Mouse (Mus musculus): Measurements from ENCODE around the gene Bcr. TPM values are rescaled to one million over a fixed set of nuclear protein-coding genes. Genes with fewer than 3 reads are reported as not detected.

Gene Bcr
- polyA plus RNA-seq, 2 experiments from 2014 or later: 4.4 to 7.0 TPM

DNA sequence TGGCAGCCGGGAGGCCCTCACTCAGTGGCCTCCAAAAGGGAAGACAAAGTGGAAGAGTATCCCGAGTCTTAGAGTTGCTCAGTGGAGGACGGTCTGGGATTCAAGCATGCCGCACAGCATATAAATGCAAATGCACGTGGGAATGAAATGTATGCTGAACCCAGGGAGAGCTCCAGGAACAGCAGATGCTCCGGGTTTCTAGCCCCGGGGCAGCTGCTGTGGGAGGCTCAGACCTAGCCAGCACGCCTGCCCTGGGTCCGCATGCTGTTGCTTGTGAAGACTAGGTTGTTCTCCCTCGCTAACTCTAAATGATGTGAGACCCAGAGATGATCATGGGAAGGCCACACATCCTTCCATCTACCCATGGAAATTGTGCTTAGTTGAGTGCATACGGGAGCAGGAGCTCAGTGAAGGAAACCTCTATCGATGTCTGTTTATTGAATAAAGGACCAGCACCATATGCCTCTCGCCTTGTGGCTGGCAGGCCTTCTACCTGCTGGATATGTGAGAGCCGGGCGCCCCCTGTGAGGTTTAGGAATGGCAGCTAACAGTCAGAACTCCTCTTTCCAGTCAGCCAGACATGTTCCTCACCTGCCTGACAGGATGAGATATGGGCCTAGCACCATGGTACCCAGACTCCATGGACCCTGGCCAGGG lies 74.6 kb downstream of the Bcr start:
- ATAC-seq: no peak

DNA sequence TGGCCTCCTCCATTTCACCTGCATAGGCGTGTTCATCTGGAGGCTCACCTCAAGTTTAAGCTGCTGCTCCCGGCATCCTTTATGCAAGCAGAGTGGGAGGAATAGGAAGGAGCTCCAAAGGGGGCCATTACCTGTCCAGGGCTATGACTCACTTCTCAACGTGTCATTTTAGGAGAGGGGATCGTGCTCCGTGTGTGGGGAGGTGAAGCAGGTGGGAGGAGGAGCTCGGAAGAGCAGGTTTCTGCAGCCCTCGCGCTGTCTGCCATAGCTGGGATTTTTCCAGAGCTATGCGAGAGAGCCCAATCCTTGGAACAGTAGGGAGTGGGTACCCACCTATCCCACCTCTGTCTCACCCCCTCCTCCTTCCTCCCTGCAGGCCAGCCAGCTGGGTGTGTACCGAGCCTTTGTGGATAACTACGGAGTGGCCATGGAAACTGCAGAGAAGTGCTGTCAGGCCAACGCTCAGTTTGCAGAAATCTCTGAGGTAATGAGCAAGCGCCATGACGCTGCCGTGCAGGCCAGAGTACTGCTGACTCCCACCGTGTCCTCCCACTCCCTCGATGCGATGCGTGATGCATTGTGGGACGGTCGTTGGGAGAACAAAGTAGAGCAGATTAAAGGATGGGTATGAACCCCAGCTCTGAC lies 75.2 kb downstream of the Bcr start:
- no peak for ATAC-seq

DNA sequence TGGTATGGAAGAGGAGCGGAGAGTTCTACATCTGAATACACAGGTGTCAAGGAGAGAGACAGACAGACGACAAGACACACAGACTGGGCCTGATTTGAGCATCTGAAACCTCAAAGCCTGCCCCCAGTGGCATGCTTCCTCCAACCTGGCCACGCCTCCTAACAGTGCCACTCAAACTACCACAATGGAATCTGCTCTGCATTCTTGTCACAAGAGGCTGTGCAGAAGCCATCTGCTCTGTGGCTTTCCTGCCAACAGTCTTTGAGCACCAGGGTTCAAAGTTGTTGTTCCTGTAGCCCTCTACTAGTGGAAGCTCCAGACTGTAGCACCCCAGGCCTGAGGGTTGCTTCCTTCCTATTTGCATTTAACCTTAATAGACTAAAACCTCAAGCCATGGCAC lies 76.8 kb downstream of the Bcr start:
- ATAC-seq: peak; percentile 71

DNA sequence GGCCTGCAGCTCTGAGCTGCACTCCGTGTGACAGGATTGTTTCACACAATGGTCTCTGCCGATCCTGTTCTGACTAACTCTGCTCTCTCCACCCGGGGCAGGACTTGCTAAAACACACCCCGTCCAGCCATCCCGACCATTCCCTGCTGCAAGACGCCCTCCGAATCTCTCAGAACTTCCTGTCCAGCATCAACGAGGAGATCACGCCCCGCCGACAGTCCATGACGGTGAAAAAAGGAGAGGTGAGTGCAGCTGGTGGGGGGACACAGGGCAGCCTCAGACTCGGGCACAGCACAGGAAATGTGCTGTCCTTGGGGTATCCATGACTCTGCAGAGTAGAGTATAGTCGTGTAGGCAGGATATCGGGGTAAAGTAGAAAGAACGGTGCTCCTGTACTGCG lies 84.8 kb downstream of the Bcr start:
- ATAC-seq: no peak

DNA sequence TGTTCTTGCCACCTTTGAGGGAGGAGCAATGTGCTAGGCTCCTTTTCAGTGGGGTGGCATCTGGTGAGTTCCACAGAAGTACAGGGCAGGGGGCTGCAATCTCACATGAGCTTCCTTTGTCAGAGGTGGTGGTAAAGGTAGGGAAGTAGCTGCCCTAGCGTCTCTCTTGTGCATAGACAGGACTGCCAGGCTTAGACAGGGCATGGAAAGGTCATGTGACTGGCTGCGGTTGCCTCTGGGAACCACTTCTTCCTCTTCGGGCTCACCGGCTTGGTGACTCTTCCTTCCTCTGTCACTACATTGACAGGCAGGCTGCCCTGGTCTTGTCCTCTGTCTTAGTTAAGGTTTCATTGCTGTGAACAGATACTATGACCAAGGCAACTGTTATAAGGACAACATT lies 85.6 kb downstream of the Bcr start:
- peak; percentile 99 for ATAC-seq

DNA sequence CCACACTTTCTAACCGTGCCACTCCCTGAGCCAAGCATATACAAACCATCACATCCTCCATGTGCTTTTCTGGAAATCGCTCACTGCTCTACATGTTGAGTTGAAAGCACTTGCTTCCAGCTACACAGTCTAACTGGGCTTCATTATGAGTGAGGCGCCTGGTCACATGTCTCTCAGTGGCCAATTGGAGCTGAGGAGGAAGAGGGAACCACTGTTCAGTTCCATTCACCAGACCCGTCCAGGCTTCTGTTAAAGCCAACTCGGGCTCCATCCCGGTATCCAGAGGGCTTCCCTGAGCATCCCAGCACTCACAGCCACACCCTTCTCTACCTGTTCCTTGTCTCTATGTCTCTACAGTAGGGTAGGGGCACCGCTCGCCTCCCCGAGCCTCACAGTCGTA lies 86.2 kb downstream of the Bcr start:
- ATAC-seq: no peak

DNA sequence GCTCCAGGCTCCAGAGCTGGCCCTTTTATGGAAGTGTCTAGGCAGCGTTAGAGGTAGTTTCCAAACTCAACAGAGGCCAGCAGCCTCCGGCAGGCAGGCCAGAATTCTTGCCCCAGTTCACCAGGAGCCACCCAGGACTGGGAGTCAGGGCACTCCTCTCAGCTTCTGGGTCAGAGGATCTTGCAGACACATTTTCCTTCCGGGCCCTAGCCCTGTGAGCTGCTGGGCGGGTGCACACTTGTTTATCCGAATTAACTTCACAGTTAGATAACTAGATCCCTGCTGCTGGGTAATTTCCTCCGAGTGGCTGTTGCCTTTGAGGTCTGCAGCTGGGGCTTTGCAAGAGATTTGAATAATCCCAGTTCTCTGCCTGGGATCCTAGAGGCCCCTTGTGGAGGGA lies 87.9 kb downstream of the Bcr start:
- no peak for ATAC-seq

DNA sequence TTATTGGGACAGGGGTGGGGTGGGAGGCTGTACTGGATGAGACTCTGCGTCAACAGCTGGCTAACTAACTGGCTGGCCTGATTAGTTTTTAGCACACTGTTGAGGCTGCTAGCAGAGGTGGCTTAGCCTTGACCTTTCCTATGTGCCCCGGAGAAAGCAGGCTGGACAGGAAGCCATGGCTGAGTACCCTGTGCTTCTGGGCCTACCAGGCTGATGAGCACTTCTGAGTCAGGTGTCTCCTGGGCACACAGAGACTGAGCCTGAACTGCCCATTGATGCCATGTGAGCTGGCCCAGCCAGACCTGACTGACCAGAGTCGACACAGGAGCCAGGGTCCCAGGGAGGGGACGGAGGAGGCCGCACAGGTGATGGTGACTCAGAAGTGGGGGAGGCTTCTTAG lies 90.0 kb downstream of the Bcr start:
- no peak for ATAC-seq

DNA sequence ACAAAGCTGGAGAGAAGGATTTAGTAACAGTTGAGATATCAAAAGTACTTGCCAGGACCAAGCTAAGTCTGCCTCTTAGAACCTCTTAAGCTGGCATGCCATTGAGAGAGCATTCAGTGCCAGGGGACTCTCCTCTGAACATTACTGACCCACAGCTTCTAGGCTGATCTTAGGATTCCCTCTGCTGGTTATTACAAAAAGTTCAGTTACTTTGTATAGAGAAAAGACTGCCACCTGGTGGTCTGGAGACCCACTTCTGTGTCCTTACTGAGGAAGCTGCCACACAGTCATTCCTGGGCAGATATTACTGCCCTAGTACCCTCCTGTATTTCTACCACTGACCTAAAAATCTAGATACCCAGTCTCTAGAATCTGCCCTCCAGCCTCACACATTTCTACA lies 90.9 kb downstream of the Bcr start:
- peak; percentile 90 for ATAC-seq

DNA sequence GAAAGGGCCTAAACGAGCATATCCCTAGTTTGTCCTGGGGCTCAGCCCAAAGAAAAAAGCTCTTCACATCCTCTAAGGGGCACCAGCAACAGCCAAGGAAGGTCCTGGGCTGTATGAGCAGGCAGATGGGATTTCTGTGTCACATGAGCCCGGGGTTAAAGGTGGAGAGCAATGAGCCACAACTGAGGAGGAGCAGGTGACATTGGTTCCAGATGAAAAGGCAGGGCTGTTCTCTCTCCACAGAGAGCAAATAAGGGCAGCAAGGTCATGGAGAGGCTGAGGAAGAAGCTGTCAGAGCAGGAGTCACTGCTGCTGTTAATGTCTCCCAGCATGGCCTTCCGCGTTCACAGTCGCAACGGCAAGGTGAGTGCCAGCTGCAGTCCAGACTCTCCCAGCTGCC lies 96.4 kb downstream of the Bcr start:
- no peak for ATAC-seq

DNA sequence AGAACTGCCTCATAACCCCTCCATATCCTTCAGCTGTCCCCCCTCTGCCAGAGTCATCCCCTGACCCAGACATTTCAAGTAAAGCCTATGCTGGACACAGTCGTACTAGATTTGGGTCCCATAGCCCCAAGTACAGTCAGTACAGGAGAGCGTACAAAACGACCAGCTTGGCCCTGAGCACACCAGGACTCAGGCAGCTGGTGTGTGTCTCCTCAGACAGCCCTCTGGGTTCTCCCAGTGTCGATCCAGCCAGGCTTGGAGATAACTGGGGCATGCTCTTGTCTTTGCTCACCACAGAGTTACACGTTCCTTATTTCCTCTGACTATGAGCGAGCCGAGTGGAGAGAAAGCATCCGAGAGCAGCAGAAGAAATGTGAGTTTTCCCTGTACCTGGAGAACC lies 97.3 kb downstream of the Bcr start:
- no peak for ATAC-seq

DNA sequence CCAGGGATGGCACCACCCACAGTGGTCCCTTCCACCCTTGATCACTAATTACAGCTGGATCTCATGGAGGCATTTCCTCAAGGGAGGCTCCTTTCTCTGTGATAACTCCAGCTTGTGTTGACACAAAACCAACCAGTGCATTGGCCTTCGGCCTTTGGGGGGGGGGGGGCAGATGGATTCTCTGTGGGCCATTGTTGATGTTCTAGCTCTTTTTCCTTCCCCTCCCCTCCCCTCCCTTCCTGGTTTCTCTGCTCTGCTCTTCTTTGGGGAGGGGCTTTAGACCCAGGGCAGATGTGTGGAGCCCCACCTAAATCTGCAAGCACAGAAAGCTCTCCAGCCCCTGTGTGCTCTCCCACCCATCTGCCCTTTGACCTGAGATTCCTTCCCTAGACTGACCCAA lies 98.0 kb downstream of the Bcr start:
- no peak for ATAC-seq

DNA sequence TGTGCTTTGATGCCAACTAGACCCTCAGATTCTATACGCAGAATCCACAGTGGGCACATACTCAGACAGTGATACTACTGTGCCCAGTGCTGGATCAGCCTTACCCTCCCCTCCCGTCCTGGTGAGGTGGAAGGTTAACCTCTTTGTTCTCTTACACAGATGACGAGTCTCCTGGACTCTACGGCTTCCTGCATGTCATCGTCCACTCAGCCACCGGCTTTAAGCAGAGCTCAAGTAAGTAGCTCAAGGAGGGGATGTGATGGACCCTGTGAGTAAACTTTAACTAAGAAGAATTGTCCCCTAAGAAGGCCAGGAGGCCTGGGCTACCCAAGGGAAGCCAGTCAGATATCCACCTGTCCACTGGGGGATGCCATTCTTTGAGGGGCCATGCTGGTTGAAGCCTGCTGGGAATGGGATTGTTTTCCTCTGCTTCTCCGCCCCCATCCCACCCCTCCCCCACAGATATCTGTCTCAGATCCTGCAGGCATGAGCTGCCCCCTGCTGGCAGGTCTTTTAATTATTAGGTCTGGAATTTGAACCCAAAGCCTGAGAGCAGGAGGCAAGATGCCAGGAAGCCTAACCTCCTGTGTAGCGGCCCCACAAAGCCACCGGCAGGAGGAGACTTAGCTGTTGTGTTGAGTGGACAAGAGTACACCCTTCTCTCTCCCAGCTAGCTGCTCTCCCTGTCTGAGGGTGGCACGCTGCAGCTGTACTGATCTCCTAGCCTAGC lies 99.9 kb downstream of the Bcr start:
- no peak for ATAC-seq

DNA sequence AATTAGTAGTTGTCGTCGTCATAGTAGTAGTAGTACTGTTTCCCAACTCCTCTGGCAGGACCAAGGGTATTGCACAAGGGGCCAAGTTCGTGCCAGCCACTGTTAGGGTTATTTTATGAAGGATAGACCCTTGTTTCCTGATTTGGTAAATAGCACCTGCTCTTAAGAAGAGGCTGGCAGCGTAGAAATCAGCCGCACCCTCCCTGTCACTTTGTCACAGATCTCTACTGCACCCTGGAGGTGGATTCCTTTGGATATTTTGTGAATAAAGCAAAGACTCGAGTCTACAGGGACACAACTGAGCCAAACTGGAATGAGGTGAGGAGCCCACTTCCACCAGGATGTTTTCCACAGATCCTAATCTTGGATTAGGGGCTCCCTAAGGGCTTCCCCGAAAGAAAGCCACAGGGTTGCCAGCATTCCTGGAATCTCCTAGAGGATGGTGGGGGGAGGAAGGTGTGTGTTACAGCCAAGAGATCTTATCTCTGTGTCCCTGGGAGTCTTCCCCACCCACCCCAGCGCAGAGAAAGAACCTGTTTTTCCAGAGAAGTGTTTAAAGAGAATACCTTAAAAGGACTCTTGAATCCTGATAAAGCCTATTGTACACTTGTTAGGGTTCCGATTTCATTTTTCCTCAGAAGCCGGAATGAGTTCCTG lies 105.6 kb downstream of the Bcr start:
- ATAC-seq: no peak

DNA sequence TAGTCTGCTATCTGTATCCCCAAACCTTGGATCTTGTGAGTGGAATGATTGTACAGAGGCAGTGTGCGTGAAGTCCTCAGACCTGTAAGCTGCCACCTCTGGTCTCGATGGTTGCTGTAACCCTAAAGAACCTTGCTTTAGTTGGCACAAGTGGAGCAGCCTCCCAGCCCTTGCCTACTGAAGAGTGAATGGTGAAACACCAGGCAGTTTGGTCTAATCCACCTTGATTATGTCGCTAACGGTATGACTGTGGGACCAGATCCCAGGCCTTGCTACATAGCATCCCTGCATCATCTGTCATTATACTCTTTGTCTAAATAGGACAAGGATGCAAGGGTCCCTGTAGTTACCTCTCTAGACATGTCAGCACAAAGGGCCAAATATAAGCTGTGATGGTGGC lies 106.2 kb downstream of the Bcr start:
- ATAC-seq: no peak

DNA sequence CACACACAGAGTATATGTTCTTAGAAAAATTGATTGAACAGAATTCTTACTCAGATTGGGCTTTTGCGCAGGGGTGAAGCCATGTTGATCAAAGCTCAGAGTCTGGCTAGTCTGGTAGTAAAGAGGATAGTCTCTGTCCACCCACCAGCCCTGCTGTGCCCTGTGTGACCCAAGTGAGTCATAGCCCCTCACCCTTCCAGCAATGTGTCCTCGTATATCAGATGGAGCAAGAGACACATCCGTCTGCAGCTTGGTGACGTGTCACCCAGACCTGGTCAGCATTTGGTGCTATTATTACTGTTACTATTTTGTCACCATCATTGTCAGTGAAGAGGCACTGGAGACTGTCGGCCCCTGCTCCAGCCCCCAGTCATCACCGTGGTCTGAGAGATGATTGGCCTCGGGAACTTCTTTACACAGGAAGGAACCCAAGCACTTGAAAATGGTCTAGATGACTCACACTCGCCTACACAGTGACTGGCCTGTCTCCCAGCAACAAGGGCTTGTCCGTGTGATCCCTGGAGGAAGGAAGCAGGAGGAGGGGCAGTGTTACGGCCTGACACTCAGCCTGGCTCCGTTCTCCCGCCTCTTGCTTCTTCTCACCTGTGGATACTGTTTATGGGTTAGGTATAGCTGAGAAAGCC lies 109.9 kb downstream of the Bcr start:
- ATAC-seq: peak; percentile 45

DNA sequence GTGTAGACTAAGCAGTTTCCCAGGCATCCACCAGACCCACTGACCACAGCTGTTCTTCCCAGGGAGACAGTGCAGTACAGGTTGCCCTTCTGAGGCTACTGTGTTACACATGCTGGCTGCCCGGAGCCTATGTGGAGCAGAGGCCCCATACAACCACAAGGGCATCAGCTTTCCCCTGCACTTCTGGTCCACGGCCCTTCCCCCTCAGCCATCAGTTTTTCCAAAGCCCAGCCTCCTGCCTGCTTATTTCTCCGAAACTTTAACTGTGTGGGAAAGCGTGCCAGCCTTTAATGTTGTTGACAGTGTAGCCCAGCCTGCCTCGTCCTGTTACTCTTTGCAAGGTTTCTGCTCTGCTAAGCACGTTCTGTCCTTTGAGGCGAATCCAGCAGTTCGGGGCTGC lies 112.7 kb downstream of the Bcr start:
- ATAC-seq: no peak

DNA sequence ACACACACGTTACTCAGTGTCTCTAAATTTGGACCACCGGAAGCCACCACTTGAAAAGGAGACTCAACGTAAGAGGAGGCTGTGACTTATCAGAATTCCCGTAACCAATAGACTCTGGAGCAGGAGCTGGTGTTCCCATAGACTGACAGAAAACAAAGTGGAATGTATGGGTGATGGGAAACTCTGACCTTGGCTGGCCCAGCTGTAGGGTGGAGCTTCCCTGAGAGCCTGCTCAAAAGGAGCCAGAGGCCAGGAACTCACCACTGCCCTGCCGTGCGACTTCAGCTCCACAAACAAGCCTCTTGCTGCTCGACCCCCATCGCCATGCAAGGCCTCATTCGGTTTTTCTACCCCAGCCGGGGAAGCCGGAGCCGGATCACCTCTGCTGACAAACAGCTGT lies 113.3 kb downstream of the Bcr start:
- no peak for ATAC-seq

DNA sequence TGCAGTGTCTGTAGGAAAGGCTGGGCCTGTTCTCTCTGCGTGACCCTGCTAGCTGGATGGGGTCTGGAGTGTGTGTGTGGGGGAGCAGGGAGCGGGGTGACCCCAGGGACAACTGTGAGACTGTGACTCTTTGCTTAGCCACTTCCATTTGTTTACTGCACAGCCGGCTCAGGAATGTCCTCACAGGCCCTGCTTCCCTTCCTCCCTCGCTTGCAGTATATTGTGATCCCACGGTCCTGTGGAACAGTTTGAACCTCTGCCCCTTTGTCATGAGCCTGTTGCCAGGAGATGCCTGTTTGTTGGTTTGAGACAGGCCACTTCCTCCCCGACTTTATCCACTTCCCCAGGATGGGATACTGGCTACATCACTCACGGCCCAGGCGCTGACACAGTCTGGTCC lies 116.1 kb downstream of the Bcr start:
- ATAC-seq: no peak

DNA sequence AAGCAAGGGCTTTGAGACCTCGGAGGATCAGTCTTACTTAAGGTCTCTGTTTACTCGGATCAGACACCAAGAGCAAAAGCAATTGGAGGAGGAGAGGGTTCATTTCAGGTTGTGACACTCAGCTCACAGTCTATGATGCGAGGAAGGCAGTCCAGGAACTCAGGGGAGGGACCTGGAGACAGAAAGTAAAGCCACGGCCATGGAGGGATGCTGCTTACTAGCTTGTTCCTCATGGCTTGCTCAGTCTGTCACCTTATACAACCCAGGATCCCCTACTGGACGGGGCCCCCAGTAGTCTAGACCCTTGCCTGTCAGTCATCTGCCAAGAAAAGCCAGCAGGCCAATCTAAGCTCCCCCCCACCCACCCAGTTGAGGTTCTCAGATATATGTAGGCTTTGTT lies 118.5 kb downstream of the Bcr start:
- no peak for ATAC-seq

DNA sequence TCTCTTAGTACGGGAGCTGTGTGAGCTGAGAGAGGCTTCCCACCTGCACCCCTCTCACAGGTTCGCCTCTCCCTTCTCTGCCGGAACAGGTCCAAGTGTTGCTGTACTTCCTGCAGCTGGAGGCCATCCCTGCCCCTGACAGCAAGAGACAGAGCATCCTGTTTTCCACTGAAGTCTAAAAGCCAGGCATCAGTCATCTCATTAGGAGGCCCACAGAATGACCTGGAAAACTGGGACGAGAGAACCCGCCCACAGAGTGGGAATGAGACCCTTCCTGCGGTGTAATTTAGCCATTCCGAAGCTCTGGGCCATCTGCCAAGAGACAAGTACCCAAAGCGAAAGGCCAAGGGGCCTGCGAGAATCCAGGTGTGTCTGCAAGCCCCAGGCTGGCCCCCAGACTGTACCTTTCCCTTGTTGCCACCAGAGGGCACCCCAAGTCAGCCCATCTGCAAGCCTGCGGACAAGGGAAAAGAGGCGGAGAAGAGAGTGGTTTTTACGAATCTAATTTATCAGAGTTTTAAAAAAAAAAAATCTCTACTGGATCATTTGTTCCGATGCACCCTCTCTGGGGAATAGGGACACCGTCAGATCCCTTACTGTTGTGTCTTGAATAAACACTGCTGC lies 121.9 kb downstream of the Bcr start:
- peak; percentile 97 for ATAC-seq

DNA sequence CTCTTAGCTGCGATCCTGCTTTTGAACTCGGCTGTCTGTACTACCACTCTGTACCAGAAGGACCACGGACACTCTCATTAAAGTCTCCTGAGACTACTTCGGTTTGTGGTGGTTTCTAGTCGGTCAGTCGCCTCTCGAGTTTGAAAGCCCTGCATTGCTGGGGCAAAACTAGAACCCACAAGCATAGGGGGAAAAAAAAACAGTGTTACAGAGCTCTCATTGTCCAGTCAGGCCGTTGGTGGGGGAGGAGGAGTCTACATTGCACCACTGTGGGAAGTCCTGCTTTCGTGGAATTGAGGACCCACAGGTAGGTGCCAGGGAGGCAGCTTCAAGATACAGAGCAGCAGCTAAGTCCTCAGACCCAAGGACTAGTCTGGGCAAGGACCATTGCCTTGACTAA lies 124.4 kb downstream of the Bcr start:
- no peak for ATAC-seq

DNA sequence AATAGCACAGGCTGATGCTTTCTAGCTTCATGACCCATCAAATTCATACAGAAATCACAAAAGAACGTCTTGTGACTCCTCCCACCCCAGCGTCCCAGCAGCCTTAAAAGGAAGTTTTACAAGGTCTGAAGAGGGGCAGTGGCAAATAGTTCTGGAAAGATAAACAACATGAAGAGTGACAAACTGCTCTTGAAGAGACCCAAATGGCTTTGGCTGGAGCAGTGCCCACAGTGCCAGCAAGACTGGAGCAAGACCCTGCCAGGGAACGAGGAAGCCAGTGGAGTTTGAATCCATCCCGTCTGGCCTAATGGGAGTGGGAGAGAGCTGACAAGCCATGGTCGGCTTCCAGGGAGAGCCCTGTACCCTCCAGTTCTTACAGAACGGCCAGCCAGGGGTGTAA lies 126.2 kb downstream of the Bcr start:
- no peak for ATAC-seq

Data from CD4-positive, CD25-positive, alpha-beta regulatory T cell, adult 4 months (primary cell).